Mouse (Mus musculus): ENCODE data around the gene Aak1.

DNA sequence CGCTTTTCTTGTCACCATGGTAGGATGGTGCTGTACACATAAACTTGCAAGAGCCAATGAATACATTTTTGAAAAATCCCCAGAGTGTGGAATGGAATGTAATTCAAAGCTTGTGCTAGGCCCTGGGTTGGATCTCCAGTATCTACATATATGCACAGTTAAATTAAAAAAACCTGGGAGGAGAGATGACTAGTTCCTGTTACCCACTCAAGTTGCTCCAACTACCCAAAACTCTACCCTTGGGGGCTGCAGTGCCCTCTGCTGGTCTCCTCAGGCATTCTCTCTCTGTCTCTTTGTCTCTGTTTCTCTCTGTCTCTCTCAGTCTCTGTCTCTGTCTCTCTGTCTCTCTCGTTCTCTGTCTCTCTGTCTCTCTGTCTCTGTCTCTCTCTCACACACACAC, 21.9 kb upstream of the Aak1 start:
- TF ChIP-seq CTCF (IDR thresholded peaks at IDR 0.05; ENCODE audit: borderline replicate concordance, control insufficient read depth, extremely low read depth, insufficient read depth, low read length, poor library complexity) = no peak
- TF ChIP-seq POLR2A (IDR thresholded peaks at IDR 0.05; ENCODE audit: control insufficient read depth, extremely low read depth, insufficient read depth, low read length, poor library complexity) = no peak

Data from thymus, adult 2 months (tissue).